Mouse (Mus musculus) fat pad, adult 2 months (tissue): ENCODE results near the gene Ccndbp1.
"Not testable (repeated sequence)": the region's sequence is repeated elsewhere in the genome, so short reads cannot be mapped to it uniquely, and the experiment has no call there.

Source experiments
- DNase-seq: peaks from one replicate; pipeline ENCODE4 v3.0.0-alpha.2; 2011; ENCODE audit warnings: low read depth, low spot score; ENCODE audit errors: extremely low read depth

Gene Ccndbp1

GRCm38 (mm10) chr2:121007925-121008663, at the start of gene Ccndbp1:
Gene Ccndbp1 (plus strand): TSS chr2:121008403.
- peak; percentile 31 for DNase-seq

GRCm38 (mm10) chr2:120959363-120959762, 48.8 kb upstream of the Ccndbp1 start:
- DNase-seq: no peak

GRCm38 (mm10) chr2:120959827-120960226, 48.4 kb upstream of the Ccndbp1 start:
- DNase-seq: no peak

GRCm38 (mm10) chr2:120960261-120960660, 47.9 kb upstream of the Ccndbp1 start:
- no peak for DNase-seq

- no peak for DNase-seq
Observed at GRCm38 (mm10) chr2:120963110-120963509, 45.1 kb upstream of the Ccndbp1 start.

GRCm38 (mm10) chr2:120965486-120965885, 42.7 kb upstream of the Ccndbp1 start:
- no peak for DNase-seq

- DNase-seq: no peak
Observed at GRCm38 (mm10) chr2:120970045-120970539, 38.1 kb upstream of the Ccndbp1 start.

- DNase-seq: no peak
Observed at GRCm38 (mm10) chr2:120970559-120971080, 37.6 kb upstream of the Ccndbp1 start, which contains the start of gene Ubr1. Gene Ubr1 (minus strand): TSS chr2:120970715.

- no peak for DNase-seq
Observed at GRCm38 (mm10) chr2:120971766-120972165, 36.4 kb upstream of the Ccndbp1 start.

GRCm38 (mm10) chr2:120972257-120972656, 35.9 kb upstream of the Ccndbp1 start:
- DNase-seq: not testable (repeated sequence)

GRCm38 (mm10) chr2:120972964-120973363, 35.2 kb upstream of the Ccndbp1 start:
- no peak for DNase-seq

- DNase-seq: no peak
Observed at GRCm38 (mm10) chr2:120976308-120976707, 31.9 kb upstream of the Ccndbp1 start.

GRCm38 (mm10) chr2:120976990-120977925, 30.9 kb upstream of the Ccndbp1 start, which contains the start of gene Tmem62:
Gene Tmem62 (plus strand): TSS chr2:120977017.
- no peak for DNase-seq

GRCm38 (mm10) chr2:120977926-120978692, 30.1 kb upstream of the Ccndbp1 start:
- DNase-seq: no peak

- no peak for DNase-seq
Observed at GRCm38 (mm10) chr2:120978693-120979037, 29.5 kb upstream of the Ccndbp1 start.

GRCm38 (mm10) chr2:120979819-120980218, 28.4 kb upstream of the Ccndbp1 start:
- DNase-seq: no peak

GRCm38 (mm10) chr2:120980861-120981260, 27.3 kb upstream of the Ccndbp1 start:
- DNase-seq: no peak

- no peak for DNase-seq
Observed at GRCm38 (mm10) chr2:120983611-120984010, 24.6 kb upstream of the Ccndbp1 start.

- no peak for DNase-seq
Observed at GRCm38 (mm10) chr2:120985241-120985640, 23.0 kb upstream of the Ccndbp1 start.

- DNase-seq: no peak
Observed at GRCm38 (mm10) chr2:120991196-120991595, 17.0 kb upstream of the Ccndbp1 start.

GRCm38 (mm10) chr2:120996607-120997006, 11.6 kb upstream of the Ccndbp1 start:
- DNase-seq: not testable (repeated sequence)
